Mouse (Mus musculus) macrophage (primary cell): Measurements from ENCODE around the gene Itga1. TPM values are rescaled to one million over a fixed set of nuclear protein-coding genes. Genes with fewer than 3 reads are reported as not detected.

ENCODE experiments used
- polyA plus RNA-seq: library from polyadenylated mRNA; stranded (reverse); fragments of 250-400 nt; gene quantifications from 3 replicates; pipeline ENCODE4 v1.2.4, GENCODE M21; 2018; ENCODE audit warnings: inconsistent platforms

Itga1 gene
- polyA plus RNA-seq, 1 experiment from 2014 or later = 0.33 TPM

Other genes starting within 250 kb of the Itga1 start
- gene Itga2, start 169.9 kb downstream of the Itga1 start, polyA plus RNA-seq = 0.02 to 0.09 TPM in 2 of 3 replicates, not detected in the other
- gene Pelo, start 11.8 kb downstream of the Itga1 start, polyA plus RNA-seq = 7.0 to 15.3 TPM (median 11.5 TPM) in 3 replicates
- gene Gm49395, start within 50 bp of the Itga1 start, polyA plus RNA-seq = not detected in 3 replicates